Mouse (Mus musculus) heart, embryonic 12.5 days (tissue): ENCODE data around the gene Phka2. TPM values are rescaled to one million over a fixed set of nuclear protein-coding genes. Genes with fewer than 3 reads are reported as not detected.
A peak's percentile ranks its signal among the peaks of the same experiment; 100 is the strongest.

Experiments
- ATAC-seq: fragments of 200-750 bp; cut with Nextera tagmentation; 2 replicates; pipeline ENCODE4 v1.8.0; 2017; ENCODE audit warnings: moderate TSS enrichment, moderate library complexity; ENCODE audit not compliant: insufficient number of reproducible peaks, low FRiP score
- H3K27ac ChIP-seq: fragments of 300-500 bp; sonication (generic); 2 replicates; pipeline ENCODE4 v1.5.1; 2016; ENCODE audit warnings: mild to moderate bottlenecking, moderate library complexity; ENCODE audit not compliant: poor library complexity, severe bottlenecking
- H3K27me3 ChIP-seq: fragments of 300-500 bp; sonication (generic); replicated peaks from 2 replicates; pipeline ENCODE4 v1.6.1; 2016; ENCODE audit warnings: mild to moderate bottlenecking, moderate library complexity
- H3K36me3 ChIP-seq: fragments of 300-500 bp; sonication (generic); 2 replicates; pipeline ENCODE4 v1.6.1; 2016; ENCODE audit warnings: mild to moderate bottlenecking, moderate library complexity
- H3K4me1 ChIP-seq: fragments of 300-500 bp; sonication (generic); replicated peaks from 2 replicates; pipeline ENCODE4 v1.6.1; 2016; ENCODE audit warnings: mild to moderate bottlenecking
- H3K4me2 ChIP-seq: fragments of 300-500 bp; sonication (generic); 2 replicates; pipeline ENCODE4 v1.6.1; 2016; ENCODE audit warnings: mild to moderate bottlenecking, moderate library complexity
- H3K4me3 ChIP-seq: fragments of 300-500 bp; sonication (generic); 2 replicates; pipeline ENCODE4 v1.5.1; 2016; ENCODE audit warnings: mild to moderate bottlenecking
- H3K9ac ChIP-seq: fragments of 300-500 bp; sonication (generic); 2 replicates; pipeline ENCODE4 v1.6.1; 2016; ENCODE audit warnings: mild to moderate bottlenecking, moderate library complexity
- H3K9me3 ChIP-seq: fragments of 300-500 bp; sonication (generic); replicated peaks from 2 replicates; pipeline ENCODE4 v1.6.1; 2016; ENCODE audit warnings: mild to moderate bottlenecking, moderate library complexity
- WGBS: fragments of 180-500 bp; shearing (Covaris S2); methylation state at CpG from one replicate; pipeline ENCODE4 v1.1.7; 2016; 5-methylcytosine and 5-hydroxymethylcytosine counted together
- polyA plus RNA-seq: library from polyadenylated mRNA; unstranded; fragments of >200 nt; fragmentation: Nextera tagmentation; extraction: Ambion mirVana; gene quantifications from 2 replicates; pipeline ENCODE4 v1.2.1, GENCODE M21; 2016

Gene Phka2
- polyA plus RNA-seq, 1 experiment from 2014 or later = 26.2 TPM

DNA sequence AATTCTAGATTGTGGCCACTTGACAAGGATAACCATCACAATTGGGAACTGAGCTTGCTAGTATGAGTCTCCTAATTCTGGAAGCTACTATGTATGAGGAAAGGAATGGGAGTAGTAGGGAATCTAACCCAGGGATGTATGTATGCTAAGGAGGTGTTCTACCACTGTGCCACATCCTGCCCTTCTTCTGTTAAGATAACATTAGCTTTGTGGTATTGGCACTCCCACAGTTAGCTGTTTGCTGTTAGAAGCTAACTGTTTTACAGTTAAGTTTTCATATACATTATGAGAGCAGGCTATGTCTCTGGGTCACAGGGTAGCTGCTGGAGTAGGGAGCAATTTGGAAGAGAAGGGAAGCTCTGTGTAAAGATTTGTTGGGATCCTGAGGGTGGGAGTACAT, 14.1 kb downstream of the Phka2 start:
- H3K4me1 ChIP-seq = no peaks in the 10 kb centered on the region
- no peak overlapping the region for H3K9ac ChIP-seq
- H3K27me3 ChIP-seq = no peaks in the 10 kb centered on the region
- no peak overlapping the region for H3K4me2 ChIP-seq
- no peaks in the 10 kb centered on the region for H3K36me3 ChIP-seq
- H3K27ac ChIP-seq = no peak overlapping the region
- no peaks in the 10 kb centered on the region for H3K9me3 ChIP-seq
- no peak overlapping the region for H3K4me3 ChIP-seq
- ATAC-seq = no peak

DNA sequence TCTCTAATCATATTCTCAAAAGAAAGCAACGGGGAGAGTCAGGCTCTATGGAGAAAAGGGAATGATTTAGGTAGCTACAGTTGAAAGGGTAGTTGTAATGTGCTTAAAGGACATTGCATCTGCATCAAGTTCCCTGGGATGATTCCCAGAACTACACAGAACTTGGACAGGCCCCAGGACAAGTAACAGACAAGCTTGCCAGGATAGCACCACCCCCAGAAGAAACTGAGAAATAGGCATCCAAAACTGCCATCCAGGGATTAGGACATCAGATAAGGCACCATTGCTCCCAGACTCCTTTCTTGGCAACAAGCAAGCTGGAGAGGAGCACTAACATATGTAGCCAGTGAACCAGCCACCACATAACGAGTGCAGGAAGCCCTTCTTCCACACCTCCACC, 40.8 kb downstream of the Phka2 start:
- no peaks in the 10 kb centered on the region for H3K27me3 ChIP-seq
- H3K9me3 ChIP-seq = no peaks in the 10 kb centered on the region
- no peak overlapping the region for H3K4me3 ChIP-seq
- no peak for ATAC-seq
- H3K36me3 ChIP-seq = peaks cover 20% of the 10 kb centered on the region
- WGBS = 65% methylated on average over 2 of the region's 2 CpGs
- no peaks in the 10 kb centered on the region for H3K4me1 ChIP-seq
- H3K27ac ChIP-seq = no peak overlapping the region
- H3K9ac ChIP-seq = no peak overlapping the region
- no peak overlapping the region for H3K4me2 ChIP-seq

DNA sequence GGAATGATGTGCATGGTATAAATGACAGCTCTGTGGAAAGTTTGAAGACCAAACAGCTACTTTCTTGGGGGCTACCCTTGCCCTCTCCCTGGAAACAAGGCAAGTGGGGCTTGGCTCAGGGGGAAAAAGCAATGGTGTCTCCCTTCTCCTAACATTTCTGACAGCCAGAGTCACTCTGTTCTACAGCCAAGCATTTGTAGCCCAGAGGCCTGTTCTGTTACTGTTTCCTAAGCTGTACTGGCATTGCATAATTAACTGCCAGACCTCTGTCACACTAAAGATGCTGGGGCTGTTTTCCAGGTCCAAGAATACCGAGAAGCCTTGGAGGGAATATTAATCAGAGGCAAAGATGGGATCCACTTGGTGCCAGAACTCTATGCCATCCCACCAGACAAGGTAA, 46.9 kb downstream of the Phka2 start:
- no peak overlapping the region for H3K4me2 ChIP-seq
- no peaks in the 10 kb centered on the region for H3K4me1 ChIP-seq
- H3K27me3 ChIP-seq = no peaks in the 10 kb centered on the region
- WGBS = 58% methylated on average over 1 of the region's 1 CpGs
- no peak for ATAC-seq
- H3K9ac ChIP-seq = no peak overlapping the region
- H3K4me3 ChIP-seq = no peak overlapping the region
- no peak overlapping the region for H3K27ac ChIP-seq
- peaks cover 40% of the 10 kb centered on the region for H3K36me3 ChIP-seq
- H3K9me3 ChIP-seq = no peaks in the 10 kb centered on the region

DNA sequence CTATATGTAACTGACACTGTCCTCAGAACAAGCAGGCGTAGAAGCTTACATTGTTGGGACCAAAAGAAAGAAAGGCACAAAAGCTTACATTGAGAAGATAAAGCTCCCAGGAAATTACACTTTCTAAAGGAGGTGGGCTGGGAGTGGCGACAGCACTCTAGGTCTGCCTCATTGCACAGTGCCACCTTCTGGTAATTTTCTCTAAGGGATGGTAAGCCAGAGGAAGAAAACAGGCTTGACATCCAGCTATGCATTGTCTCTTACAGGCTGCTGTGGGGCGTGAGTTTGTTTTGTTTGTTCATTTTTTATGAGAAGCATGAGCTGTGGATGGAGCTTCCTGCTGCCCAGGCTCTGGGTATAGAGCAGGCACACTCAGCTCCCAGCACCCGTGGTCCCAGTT, 50.1 kb downstream of the Phka2 start:
- Histone ChIP-seq H3K27me3 (no peaks in the 10 kb centered on the region), H3K27ac (no peak overlapping the region), H3K9ac (no peak overlapping the region), H3K9me3 (no peaks in the 10 kb centered on the region), H3K4me2 (no peak overlapping the region), H3K4me3 (no peak overlapping the region), H3K4me1 (no peaks in the 10 kb centered on the region), H3K36me3 (peaks cover 50% of the 10 kb centered on the region)
- WGBS = 57% methylated on average over 4 of the region's 4 CpGs
- no peak for ATAC-seq

DNA sequence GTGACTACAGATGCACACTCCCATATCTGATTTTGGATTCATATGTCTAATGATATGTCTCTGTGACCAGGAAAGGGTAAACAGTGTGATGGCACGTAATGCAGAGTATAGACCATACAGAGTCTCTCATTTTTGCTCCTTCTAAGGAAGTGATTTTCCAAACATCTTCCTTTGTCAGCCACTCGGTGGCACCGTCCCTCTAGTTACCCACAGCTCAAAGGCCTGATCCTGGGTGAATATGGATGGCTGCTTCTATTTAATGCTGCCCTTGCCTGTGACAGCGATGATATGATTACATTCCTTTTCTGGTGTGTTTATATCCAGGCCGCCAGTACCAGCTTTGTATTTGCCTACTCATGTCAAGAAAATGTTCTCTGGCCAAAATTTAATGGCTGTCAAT, 81.6 kb downstream of the Phka2 start:
- Histone ChIP-seq H3K9ac (no peak overlapping the region), H3K4me1 (peaks cover 13% of the 10 kb centered on the region), H3K27ac (no peak overlapping the region), H3K27me3 (no peaks in the 10 kb centered on the region), H3K4me2 (no peak overlapping the region), H3K4me3 (no peak overlapping the region), H3K9me3 (no peaks in the 10 kb centered on the region), H3K36me3 (peaks cover 13% of the 10 kb centered on the region)
- ATAC-seq = no peak
- 70% methylated on average over 5 of the region's 5 CpGs for WGBS

DNA sequence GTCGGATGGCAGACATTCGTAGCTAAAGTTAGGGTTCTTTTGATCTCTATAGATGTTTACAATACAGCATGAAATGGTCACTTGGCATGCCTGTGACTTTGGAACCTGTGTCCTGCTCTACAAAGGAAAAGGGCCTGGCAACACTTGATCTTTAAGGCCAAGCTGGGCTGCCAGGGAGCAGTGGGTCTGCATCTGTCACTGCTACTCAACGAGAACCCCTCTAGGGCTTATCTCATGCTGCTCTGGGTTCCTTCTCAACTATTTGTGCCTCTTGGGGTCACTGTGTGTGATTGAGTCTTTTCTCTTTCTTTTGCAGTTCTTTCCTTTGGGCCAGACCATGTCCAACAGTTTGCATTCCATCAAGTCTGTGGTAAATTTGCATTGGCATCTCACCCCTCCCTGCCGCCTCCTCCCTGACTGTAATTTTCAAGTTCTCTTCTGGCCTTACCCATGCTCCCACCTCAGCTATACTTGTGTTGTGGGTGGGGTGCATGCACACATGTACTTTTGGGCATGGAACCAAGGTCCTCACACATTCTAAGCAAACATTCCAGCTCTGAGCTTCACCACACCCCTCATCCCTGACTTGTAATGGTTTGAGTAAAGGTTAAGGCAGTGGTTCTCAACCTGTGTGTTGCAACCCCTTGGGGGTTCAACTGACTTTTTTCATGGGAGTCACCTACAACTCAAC, 82.3 kb downstream of the Phka2 start:
- peaks cover 10% of the 10 kb centered on the region; the same call in 1 of the 2 replicates for H3K36me3 ChIP-seq
- H3K4me1 ChIP-seq = peaks cover 17% of the 10 kb centered on the region
- no peak overlapping the region for H3K4me2 ChIP-seq
- no peak overlapping the region for H3K27ac ChIP-seq
- 84% methylated on average over 4 of the region's 4 CpGs for WGBS
- no peak overlapping the region for H3K4me3 ChIP-seq
- no peak overlapping the region for H3K9ac ChIP-seq
- no peaks in the 10 kb centered on the region for H3K27me3 ChIP-seq
- no peak for ATAC-seq
- no peaks in the 10 kb centered on the region for H3K9me3 ChIP-seq

DNA sequence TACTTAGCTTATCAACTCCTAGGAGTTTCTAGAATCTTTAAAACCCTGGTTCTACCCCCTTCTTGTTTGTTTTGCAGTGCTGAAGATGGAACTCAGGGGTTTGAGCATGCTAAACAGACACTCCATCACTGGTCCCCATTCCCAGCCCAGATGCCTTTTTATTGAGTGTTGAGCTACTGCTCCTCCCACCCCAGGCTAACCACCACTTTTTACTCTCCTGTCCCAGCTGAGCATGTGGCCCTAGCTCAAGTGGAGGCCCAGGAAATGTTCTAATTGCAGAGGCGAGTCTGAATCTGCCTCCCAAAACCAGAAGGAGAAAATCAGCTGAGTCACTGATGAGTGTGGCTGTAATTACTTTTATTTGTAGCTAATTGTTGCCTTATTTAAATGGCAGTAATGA, 83.1 kb downstream of the Phka2 start:
- 63% methylated on average over 1 of the region's 1 CpGs for WGBS
- Histone ChIP-seq H3K4me3 (no peak overlapping the region), H3K4me2 (no peak overlapping the region), H3K4me1 (peaks cover 17% of the 10 kb centered on the region), H3K27ac (no peak overlapping the region), H3K36me3 (peaks cover 14% of the 10 kb centered on the region; the same call in 1 of the 2 replicates), H3K9ac (no peak overlapping the region), H3K27me3 (no peaks in the 10 kb centered on the region), H3K9me3 (no peaks in the 10 kb centered on the region)
- ATAC-seq = no peak

DNA sequence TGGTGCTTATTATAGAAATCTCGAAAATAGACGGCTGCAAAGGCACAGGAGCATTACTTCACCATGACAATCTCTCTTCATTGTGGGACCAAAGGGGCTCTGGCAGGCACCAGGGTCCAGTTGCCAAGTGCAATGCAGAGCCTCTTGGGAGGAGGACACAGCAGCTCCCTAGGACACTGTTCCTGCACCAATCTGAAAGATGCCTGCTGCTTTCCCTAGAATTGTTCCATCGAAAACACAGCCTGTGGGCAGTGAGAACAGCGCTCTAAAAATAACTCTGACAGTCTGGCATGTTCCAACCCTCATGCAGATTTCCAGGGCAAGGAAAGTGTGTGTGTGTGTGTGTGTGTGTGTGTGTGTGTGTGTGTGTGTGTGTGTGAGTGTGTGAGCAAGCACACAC, 86.6 kb downstream of the Phka2 start:
- H3K9ac ChIP-seq = no peak overlapping the region
- no peak overlapping the region for H3K4me2 ChIP-seq
- no peaks in the 10 kb centered on the region for H3K9me3 ChIP-seq
- peak overlapping the region; percentile 87 for H3K27ac ChIP-seq
- H3K27me3 ChIP-seq = no peaks in the 10 kb centered on the region
- H3K36me3 ChIP-seq = peaks cover 25% of the 10 kb centered on the region
- WGBS = 67% methylated on average over 4 of the region's 4 CpGs
- no peak overlapping the region for H3K4me3 ChIP-seq
- H3K4me1 ChIP-seq = peaks cover 17% of the 10 kb centered on the region
- ATAC-seq = 0 out of 2 replicates have a peak, but pooled peaks have one; percentile 36

DNA sequence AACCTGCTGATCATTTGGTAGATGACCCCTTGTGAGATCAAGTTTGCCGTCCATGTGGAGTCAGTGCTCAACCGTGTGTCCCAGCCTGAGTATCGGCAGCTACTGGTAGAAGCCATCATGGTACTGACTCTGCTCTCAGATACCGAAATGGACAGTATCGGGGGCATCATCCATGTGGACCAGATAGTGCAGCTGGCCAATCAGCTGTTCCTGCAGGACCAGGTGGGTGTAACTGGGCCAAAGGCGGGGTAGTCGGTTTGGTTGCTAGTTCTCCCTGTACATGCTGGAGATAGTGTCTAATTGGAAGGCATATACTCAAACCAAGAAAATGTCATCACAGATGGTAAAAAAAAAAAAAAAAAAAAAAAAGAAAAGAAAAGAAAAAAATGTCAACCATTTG, 88.2 kb downstream of the Phka2 start:
- Histone ChIP-seq H3K4me1 (peaks cover 17% of the 10 kb centered on the region), H3K27ac (no peak overlapping the region), H3K4me3 (no peak overlapping the region), H3K4me2 (no peak overlapping the region), H3K36me3 (peaks cover 24% of the 10 kb centered on the region), H3K9me3 (no peaks in the 10 kb centered on the region), H3K9ac (no peak overlapping the region), H3K27me3 (no peaks in the 10 kb centered on the region)
- WGBS = 90% methylated on average over 7 of the region's 7 CpGs
- ATAC-seq = no peak

DNA sequence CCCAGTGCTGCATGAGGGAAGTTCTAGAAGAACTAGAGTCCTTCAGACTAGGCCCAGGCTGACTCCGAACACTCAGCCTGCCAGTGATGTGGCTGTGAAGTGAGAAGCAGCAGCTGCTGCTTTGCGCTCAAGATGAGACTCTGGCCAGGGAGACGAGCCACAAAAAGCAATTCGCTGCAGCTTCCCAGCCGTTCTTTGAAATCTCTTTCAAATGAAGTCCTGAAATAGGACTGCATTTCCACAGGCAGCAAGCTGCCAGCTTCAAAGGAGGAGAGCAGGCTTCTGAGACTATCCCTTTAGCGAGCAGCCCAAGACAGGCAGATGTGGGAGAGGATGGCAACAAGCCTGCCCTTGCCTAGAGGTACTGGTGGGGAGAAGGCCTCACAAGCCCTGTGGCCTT, 91.0 kb downstream of the Phka2 start:
- Histone ChIP-seq H3K4me2 (no peak overlapping the region), H3K9ac (no peak overlapping the region), H3K27me3 (no peaks in the 10 kb centered on the region), H3K36me3 (peaks cover 18% of the 10 kb centered on the region; the same call in 1 of the 2 replicates), H3K4me3 (no peak overlapping the region), H3K27ac (no peak overlapping the region), H3K4me1 (peaks cover 16% of the 10 kb centered on the region), H3K9me3 (no peaks in the 10 kb centered on the region)
- no peak for ATAC-seq
- 72% methylated on average over 6 of the region's 6 CpGs for WGBS

DNA sequence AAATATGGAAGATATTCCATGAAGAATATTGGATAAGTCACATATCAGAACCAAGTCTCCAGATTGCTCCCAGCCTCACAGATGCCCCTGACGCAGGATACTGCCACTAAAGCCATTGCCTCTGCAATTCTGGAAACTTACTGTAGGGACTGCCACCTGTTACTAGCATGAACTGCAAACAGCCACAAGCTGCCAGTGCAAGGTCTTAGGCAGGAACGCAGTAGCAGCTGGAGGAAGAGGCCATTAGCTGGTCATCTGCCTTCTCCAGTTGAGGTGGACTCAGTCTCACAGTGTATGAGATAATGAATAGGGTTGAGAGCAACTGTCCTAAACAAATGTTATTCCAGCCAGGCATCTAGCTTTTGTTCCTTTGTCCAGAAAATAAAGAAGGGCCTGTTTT, 96.1 kb downstream of the Phka2 start:
- no peak for ATAC-seq
- Histone ChIP-seq H3K4me3 (no peak overlapping the region), H3K4me2 (no peak overlapping the region), H3K27ac (peak overlapping the region; percentile 77), H3K4me1 (peaks cover 45% of the 10 kb centered on the region), H3K9me3 (no peaks in the 10 kb centered on the region), H3K36me3 (no peaks in the 10 kb centered on the region), H3K27me3 (no peaks in the 10 kb centered on the region), H3K9ac (no peak overlapping the region)
- WGBS = 75% methylated on average over 2 of the region's 2 CpGs
